Mouse (Mus musculus) megakaryocyte progenitor cell, adult 5-6 weeks (primary cell): ENCODE results near the gene Cideb. TPM values are rescaled to one million over a fixed set of nuclear protein-coding genes. Genes with fewer than 3 reads are reported as not detected.

Experiments
- ATAC-seq: replicated peaks from 2 replicates; pipeline ENCODE4 v1.8.0; 2016; ENCODE audit warnings: mild to moderate bottlenecking, moderate TSS enrichment, inconsistent platforms; ENCODE audit not compliant: poor library complexity
- total RNA-seq, 2 experiments: library from RNA; stranded (forward) in 1 of 2; stranded (reverse) in 1 of 2; fragments of 157-497, 149-512 nt in 1 of 2; fragments of 200-1000 nt in 1 of 2; gene quantifications; 2 replicates each; pipeline versions ENCODE4 v1.2.3 to v1.2.4; 2015 to 2017

The Cideb gene
- total RNA-seq, 2 experiments from 2014 or later, result 0.77 TPM; not detected in 1

DNA sequence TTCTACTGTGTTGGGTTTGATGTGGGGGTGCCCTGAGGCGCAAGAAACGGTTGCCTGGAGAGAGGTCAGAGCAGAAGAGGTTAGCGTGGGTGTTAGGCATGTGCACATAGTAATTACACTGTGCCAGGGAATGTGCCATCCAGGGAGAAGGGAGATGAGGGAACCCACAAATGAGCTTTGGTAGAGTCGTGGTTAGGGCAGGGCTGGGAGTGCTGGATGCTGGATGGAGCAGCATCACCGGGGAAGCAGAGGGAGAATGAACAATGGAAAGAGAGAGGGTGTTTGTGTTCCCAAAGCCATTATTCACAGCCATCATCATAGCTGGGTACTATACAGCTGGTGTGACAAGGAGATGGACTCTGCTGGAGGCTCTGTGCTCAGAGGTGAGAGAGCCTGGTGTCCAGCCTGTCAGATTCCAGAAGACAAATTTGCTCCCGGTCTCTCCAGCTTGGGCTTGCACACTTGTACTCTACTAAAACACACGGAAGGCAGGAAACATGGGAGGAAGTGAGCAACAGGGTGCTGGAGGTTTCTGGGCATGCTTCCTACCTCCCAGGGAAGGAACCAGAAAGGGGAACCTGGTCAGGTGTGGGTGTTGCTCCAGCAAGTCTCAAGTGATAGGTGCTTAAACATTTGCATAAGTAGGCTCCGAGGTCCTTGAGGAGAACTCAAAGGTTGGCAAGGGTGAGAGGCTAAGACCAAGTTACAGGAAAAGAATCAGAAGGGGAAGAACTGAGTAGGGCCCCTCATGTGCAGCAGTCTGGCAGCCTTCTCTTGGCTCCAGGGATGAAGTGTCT is 30.2 kb downstream of the Cideb start:
- ATAC-seq, result 0 out of 2 replicates have a peak, but pooled peaks have one; percentile 20

DNA sequence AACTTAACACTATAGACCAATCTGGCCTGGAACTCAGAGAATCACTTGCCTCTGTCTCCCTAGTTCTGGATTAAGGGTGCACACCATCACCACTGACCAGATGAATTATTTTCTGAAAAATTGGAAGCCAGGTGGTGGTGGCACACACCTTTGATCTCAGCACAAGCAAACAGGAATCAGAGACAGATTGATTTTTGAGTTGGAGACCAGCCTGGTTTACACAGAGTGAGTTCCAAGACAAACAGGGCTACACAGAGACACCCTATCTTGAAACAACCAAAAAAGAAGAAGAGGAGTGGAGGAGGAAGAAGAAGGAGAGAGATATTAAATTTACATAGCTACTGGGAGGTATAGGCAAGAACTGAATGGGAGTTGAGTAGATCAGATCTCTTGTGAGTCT is 32.0 kb downstream of the Cideb start:
- ATAC-seq, result no peak

DNA sequence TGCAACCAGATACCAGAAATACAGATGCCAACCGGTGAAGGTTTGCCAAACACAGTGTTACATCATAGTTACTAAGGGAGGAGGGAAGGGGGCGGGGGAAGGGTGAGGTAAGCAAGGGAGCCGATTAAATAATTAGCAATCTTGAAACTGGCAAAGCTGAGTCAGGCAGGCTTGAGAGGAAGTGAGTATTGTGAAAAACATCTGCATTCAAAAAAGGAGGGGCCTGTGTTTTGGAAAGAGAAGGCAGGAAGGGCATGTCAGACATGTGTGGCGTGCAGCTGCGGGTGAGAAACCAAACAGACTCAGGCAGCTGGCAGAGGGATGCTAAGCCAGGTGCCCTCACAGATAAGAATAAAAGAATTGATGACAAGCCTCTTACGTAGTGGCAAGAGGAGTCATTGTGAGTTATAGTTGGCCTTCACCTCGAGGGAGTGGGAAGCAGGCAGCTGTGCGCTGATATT is 33.8 kb downstream of the Cideb start:
- ATAC-seq, result peak; percentile 67

DNA sequence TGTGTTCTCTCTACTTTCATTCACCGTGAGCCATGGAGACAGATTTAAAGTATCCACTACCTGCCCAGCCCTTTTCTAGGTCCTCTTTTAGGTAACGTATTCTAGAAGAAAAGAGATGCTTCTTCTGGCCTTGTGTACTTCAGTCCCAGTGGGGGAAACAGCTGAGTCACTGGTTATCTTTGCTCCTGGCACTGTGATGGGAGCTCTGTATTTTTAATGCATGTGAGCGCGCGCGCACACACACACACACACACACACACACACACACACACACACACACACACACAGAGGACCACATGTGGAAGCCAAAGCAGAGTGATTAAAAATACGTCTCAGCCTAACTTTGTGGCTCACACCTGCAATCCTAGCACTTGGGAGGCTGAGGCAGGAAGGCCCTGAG is 34.8 kb downstream of the Cideb start:
- ATAC-seq, result no peak

DNA sequence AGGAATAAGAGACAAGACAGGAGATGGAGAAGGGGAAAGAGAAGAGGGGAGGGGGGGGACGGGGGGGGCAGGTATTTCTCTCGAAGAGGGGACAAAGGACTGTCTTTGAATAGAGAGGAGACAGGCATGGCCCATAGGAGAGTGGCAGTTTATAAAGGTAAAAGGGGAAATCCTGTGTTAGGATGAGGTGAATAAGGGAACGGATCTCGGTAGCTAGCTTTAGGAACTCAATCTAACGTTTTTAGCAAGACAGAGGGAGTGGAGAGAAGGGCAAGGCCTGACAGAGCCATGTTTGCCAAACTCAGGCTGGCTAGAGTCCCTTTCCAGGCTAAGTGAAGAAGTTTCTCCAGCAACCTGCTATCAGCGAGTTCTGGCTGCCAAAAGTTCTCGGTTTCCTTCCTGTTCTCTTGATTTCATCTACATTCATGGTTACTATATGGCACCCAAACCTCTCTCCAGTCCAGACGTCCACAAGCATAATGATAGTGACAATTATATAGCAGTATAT is 35.8 kb downstream of the Cideb start:
- ATAC-seq, result no peak

DNA sequence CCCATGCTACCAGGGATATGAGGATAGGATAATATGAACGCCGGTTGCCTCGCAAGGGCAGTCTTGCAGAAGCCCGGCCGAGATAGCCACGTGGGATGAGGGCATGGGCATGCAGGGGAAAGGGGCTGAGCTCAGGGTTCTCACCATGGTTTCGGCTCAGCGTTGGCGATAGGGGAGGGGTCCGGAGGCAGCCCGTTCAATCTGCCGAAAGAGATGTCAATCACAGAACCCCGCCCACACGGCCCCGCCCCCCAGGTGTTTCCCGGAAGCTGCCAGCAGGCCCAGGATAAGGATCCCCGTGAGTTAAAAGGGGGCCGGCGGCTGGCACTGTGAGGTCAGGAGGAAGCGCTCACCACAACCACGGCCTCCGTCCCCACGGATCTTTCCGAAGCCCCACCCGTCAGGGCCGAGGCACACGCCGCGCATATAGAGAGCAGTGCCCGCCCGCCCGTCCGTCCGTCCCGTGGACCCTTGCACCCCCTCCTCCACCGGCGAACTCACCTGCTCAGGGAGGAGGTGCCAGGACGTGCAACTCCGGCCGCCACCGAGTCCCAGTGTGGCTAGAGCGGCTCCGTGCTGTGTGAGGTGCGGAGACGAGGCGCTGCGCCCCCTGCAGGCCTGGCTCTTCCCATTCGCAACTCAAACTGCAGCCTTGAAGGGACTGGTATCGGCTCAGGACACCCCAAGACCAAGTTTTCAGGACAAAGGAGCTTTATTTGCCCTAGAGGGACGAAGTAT is 36.4 kb downstream of the Cideb start, which contains the start of gene Rabggta:
TSS of gene Rabggta (minus strand) at position 564 of the 738 bp plus-strand sequence.
- ATAC-seq, result peak; percentile 76

DNA sequence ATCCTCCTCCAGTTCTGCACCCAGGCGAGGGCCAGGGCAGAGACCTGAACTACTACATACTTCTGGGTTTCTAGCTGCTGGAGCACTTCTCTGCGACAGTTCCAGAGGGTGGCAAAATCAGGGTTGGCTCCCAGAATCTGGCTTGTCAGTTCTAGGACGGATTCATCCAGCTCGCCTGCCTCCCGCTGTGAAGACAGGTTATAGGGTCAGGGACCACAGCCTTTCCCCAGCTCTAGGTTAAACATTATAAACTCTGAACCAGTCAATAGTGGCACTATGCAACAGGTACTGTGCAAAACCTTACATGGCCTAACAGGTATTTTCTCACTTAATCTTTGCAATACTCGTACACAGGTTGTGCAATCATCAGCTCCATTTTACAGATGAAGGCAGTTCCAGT is 37.2 kb downstream of the Cideb start:
- ATAC-seq, result no peak

DNA sequence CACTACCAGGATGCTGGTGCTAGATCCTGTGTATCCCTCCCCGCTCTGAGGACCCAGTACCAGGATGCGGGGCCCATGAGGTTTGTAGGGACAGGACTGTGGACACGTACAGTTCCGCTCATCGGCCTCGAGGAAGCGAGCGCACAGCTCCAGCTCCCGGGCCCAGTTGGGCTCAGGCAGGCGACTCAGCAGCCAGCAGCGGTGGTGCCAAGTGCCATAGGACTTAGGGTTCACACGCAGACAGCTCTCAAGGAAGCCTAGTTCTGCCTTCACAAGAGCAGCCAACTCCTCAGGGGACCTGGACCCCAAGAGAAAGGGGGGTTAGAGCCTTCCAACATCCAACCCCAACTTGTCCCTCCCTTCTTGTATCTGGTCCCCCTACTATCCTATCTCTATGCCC is 37.6 kb downstream of the Cideb start:
- no peak for ATAC-seq

DNA sequence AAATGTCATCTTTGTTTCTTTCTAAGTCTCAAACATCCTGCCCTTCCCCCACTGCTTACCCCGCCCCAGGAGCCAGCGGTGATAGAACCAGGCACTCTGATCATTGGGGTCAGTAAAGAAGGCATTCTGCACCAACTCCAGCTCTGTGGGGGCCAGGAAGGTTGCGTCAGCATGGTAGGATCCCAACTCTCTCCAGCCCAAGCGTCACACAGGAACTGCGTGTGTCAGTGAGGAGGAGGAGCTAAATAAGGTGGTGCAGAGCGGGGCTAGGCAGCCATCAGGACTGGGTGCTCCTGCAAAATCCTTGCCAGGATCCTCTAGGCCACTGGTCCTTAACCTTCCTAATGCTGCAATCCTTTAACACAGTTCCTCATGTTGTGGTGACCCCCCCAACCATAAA is 38.5 kb downstream of the Cideb start:
- no peak for ATAC-seq

DNA sequence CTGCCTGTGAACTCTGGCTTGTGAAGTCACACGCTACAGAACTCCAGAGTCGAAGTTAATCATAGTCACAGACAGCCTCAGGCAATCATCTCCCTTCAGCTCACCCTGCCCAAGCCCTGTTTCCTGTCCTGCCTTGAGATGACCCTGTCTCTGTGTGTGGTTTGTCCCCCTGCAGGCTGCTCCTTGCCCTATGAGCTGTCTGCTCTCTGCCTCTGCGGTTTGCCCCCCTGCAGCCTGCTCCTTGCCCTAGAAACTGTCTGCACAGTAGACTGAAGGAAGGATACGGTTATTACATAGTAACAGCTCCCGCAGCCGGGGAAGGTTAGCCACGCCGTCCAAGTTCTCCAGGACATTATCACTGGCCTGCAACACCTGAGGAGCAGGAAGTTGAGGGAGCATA is 41.4 kb downstream of the Cideb start:
- no peak for ATAC-seq

DNA sequence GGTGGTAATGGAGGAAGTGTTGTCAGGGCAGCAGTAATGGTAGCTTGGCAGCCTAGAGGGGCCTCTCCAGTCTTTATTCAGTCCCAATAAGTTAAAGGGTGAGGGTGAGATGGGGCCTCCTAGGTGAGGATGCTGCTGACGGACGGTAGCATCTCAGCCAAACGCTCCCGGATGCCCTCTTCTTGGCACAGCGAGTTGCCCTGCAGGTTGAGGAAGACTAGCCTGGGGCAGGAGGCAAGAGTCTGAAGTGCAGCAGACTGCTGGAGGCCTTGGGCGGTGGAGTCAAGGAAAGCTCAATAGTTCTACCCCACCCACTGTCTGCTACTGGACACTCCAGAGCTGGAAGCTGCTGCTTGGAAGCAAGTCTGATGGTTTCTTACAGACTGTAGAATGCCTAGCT is 42.0 kb downstream of the Cideb start:
- ATAC-seq, result no peak

DNA sequence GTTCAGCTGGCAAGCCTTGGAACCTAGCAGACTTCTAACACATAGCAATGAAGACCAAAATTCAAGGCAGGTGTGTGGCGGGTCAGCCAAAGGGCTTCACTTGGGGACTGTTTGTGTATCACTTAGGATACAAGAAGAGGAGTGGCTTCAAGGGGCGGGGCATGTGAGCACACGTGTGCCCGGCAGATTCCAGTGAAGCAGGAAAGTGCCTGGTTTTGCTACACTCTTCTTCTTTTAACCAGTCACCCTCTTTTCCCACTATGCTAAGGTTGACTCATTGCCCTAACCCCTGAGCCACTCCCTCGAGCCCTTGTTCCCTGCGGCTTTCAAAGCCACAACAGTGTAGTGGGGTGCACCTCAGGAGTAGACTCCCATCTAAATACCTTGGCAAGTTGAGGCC is 43.4 kb downstream of the Cideb start:
- peak; percentile 27 for ATAC-seq

DNA sequence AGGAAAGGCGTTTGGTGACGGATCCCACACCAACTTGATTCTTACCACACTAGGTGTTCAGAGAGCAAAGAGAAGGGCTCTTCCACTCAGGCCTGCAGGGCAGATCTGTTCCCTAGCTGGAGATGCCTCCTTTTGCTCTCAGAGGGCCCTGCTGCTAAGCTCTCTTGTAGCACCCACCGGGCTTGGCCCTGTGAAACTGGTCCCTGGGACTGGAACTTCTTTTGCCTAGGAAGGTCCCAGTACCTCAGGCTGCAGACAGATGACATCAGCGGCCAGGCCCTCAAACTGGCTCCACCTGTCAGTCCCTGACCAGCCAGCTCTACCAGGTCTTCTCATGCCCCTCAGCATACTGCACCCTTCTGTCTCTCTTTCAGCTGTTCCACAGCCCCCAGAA is 44.5 kb downstream of the Cideb start, which contains the start of gene Tgm1:
TSS of gene Tgm1 (minus strand) at position 198 of the 394 bp plus-strand sequence.
- ATAC-seq, result no peak

DNA sequence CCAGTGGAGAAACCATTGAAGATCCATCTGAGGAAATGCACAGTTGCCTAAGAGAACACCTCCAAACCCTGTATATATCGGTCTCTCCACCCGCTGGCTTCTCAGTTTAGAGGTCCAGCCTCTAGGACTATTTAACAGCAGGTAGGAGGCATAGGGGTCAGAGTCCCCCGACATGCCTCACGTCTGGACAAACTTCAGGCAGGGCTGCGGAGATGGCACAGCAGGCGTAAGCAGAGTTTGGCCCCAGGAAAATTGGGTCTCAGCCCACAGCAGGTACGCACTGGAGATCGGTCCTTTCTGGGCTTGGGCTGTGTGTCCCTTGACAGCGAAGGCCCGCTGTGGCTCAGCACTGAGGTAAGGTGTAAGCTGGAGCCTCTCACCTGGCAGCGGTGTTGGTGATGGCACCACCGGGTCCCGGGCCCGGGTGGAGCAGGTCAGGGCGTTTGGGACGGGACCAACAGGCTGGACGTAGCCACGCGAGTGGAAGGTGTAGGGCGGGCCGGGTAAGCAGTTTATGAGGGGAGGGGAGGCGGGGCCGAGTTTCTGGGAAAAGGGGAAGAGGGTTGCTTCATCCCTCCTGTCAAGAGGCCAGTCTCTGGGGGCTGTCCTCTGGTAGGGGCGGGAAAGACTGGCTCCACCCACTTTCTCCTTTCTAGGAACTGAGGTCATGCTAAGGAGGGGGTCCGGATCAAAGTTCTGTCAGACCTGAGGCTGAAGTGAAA is 45.1 kb downstream of the Cideb start:
- ATAC-seq, result peak; percentile 86

DNA sequence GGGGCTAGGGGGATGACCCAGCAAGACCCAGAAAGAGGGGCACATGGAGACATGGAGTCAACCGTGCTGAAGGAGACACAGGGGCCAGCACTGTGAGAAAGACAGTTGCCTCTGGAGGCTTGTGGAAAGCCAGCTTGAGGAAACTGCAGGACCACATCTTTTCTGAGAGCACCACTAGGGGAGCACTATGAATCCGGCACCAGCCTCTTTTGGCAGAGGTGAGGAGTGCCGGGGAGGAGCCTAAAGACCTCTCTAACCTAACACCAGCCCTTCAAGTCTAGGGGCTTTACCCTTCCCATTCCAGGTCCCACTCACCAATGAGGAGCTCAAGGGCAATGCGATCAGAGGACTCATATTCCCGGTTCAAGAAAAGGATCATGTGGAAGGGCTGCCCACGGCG is 46.5 kb downstream of the Cideb start:
- ATAC-seq, result no peak

DNA sequence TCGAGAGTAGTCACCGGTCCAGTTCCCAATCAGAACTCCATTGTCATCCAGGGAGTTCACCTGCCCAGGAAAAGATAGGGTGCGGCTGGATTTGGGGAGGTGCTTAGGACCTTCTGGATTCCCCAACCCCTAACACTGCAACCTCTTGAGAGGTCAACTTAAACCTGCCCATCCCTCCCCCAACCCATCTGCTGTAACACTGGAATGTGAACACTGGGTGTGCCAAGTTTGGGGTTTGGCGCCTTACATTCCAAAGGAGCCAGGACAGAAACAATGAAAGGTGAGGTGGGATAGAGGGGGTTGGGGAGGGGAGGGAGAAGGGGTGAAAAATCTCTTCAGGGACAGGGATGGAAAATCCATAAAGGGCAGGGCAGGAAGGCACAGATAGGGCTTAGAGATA is 48.7 kb downstream of the Cideb start:
- ATAC-seq, result no peak

DNA sequence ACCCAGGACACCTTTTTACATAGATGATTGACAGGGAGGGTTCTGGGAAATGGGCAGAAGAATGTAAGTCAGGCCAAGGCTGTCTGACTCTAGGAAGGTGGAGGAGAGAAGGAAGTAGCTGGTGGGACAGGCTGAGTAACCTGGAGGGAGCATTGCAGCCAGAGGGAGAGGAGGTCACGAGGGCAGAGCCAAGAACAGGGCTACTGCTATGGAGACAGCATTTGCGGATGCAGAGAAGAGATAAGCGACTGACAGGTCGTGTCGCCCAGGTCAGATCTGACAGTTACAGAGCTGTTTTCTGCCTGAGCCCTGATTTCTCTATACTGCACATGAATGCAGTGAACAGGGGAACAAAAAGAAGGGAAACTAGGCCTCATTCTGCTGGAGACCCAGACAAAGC is 50.9 kb downstream of the Cideb start:
- ATAC-seq, result peak; percentile 76

DNA sequence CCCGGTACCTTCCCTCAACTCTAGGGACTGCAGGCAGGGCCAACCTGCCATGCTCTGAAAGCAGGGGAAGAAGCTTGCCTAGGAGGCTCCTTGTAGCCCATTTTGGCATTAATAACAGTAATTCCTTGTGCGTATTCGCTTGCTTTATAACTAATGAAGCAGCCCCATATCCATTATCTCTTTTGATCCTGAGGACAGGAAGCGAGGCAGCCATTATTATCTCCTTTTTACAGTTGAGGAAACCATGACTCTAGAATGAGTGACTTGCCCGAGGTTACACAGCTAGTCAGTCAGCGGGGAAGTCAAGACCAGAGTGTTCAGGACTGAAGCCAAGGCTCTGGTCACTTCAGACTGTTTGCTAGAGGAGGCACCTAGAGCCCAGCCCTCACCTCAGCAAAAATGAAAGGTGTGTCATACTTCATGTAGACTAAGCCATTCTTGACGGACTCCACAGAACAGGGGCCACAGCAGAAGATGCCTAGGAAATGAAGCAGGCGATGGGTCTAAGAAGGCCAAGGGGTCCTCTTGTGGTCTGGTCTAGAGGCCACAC is 52.1 kb downstream of the Cideb start:
- ATAC-seq, result no peak
